Mouse (Mus musculus) thymus, adult 18-20 months (tissue): ENCODE results near the gene Ly6g6e.
A peak's percentile ranks its signal among the peaks of the same experiment; 100 is the strongest.

Source experiments
- DNase-seq, 2 experiments: peaks; one replicate each; pipeline ENCODE4 v3.0.0; 2022; ENCODE audit warnings: mixed read lengths in 2 of 2

Ly6g6e gene

GRCm38 (mm10) chr17:35050126-35050750, 26.5 kb upstream of the Ly6g6e start:
- DNase-seq: peak; percentile 75 to 80

GRCm38 (mm10) chr17:35051156-35052086, 25.3 kb upstream of the Ly6g6e start:
- DNase-seq: peak; percentile 61 to 81

GRCm38 (mm10) chr17:35052271-35052798, 24.4 kb upstream of the Ly6g6e start:
- DNase-seq: no peak

GRCm38 (mm10) chr17:35055691-35056495, 20.8 kb upstream of the Ly6g6e start:
- DNase-seq: no peak

- no peak for DNase-seq
Measured at GRCm38 (mm10) chr17:35057090-35057489, 19.6 kb upstream of the Ly6g6e start.

- no peak for DNase-seq
Measured at GRCm38 (mm10) chr17:35058316-35058715, 18.4 kb upstream of the Ly6g6e start.

- peak; percentile 77 to 81 for DNase-seq
Measured at GRCm38 (mm10) chr17:35058911-35059892, 17.5 kb upstream of the Ly6g6e start, which contains the start of gene Ddah2. Gene Ddah2, plus strand, starts transcription at chr17:35059035.

GRCm38 (mm10) chr17:35060071-35060470, 16.6 kb upstream of the Ly6g6e start:
- DNase-seq: peak in 1 of 2 experiments; percentile 25

- DNase-seq: no peak
Measured at GRCm38 (mm10) chr17:35060737-35061297, 15.9 kb upstream of the Ly6g6e start.

- DNase-seq: no peak
Measured at GRCm38 (mm10) chr17:35061299-35061698, 15.4 kb upstream of the Ly6g6e start.

- DNase-seq: no peak
Measured at GRCm38 (mm10) chr17:35063466-35063865, 13.2 kb upstream of the Ly6g6e start.

- no peak for DNase-seq
Measured at GRCm38 (mm10) chr17:35064378-35064877, 12.3 kb upstream of the Ly6g6e start.

GRCm38 (mm10) chr17:35064951-35065947, 11.5 kb upstream of the Ly6g6e start, which contains the start of gene Ly6g6c:
Gene Ly6g6c, plus strand, starts transcription at chr17:35065388.
- DNase-seq: no peak

- no peak for DNase-seq
Measured at GRCm38 (mm10) chr17:35066084-35066483, 10.6 kb upstream of the Ly6g6e start, which contains the start of gene Mpig6b. Gene Mpig6b, minus strand, starts transcription at chr17:35066184.

- DNase-seq: no peak
Measured at GRCm38 (mm10) chr17:35068213-35068914, 8.3 kb upstream of the Ly6g6e start.

GRCm38 (mm10) chr17:35070556-35071229, 6.0 kb upstream of the Ly6g6e start:
- DNase-seq: peak; percentile 51 to 62

GRCm38 (mm10) chr17:35071454-35071853, 5.2 kb upstream of the Ly6g6e start:
- no peak for DNase-seq

- DNase-seq: peak; percentile 27 to 32
Measured at GRCm38 (mm10) chr17:35074097-35074496, 2.6 kb upstream of the Ly6g6e start.
